Mouse (Mus musculus) heart, postnatal 10 days (tissue): ENCODE data around the gene Atp13a3. TPM values are rescaled to one million over a fixed set of nuclear protein-coding genes. Genes with fewer than 3 reads are reported as not detected.
"Not testable (repeated sequence)": the region's sequence is repeated elsewhere in the genome, so short reads cannot be mapped to it uniquely, and the experiment has no call there.

Experiments
- DNase-seq, 2 experiments: peaks; one replicate each; pipeline ENCODE4 v3.0.0; 2021
- intact Hi-C: fragments of 180-260 bp; cut with DNase I; formaldehyde crosslinking; loops from one replicate; pipeline ENCODE4 v1.15.1; 2025
- total RNA-seq, 2 experiments: library from RNA; stranded (reverse); gene quantifications; 2 replicates each; pipeline ENCODE4 v1.2.3; 2021

Atp13a3 gene
- total RNA-seq, 2 experiments from 2014 or later, result 73.5 to 73.9 TPM

GRCm38 (mm10) chr16:30364604-30365003 lies 41.2 kb downstream of the Atp13a3 start:
- DNase-seq, result no peak
- intact Hi-C loops, result no loop called here

- intact Hi-C loops, result no loop called here
- DNase-seq, result no peak
Measured at GRCm38 (mm10) chr16:30362528-30362927, 43.2 kb downstream of the Atp13a3 start.

GRCm38 (mm10) chr16:30353489-30353888 lies 52.3 kb downstream of the Atp13a3 start:
- DNase-seq, intact Hi-C loops: not testable (repeated sequence)

- DNase-seq, result peak in 1 of 2 experiments; percentile 40
- intact Hi-C loops, result loop anchor here (1.0 to 5.0 kb wide), 2 partner anchors 62 to 587 kb away; no protein-coding TSS in a partner anchor
Measured at GRCm38 (mm10) chr16:30314236-30314635, 91.5 kb downstream of the Atp13a3 start.

GRCm38 (mm10) chr16:30310647-30311046 lies 95.1 kb downstream of the Atp13a3 start, which contains the start of gene Gp5:
TSS of gene Gp5 (minus strand) at chr16:30310779.
- no peak for DNase-seq
- intact Hi-C loops, result loop anchor here (2.0 to 5.0 kb wide), 2 partner anchors 26 to 583 kb away; no protein-coding TSS in a partner anchor

- no peak for DNase-seq
- intact Hi-C loops, result loop anchor here (2.0 to 5.0 kb wide), 2 partner anchors 25 to 583 kb away; no protein-coding TSS in a partner anchor
Measured at GRCm38 (mm10) chr16:30310171-30310515, 95.6 kb downstream of the Atp13a3 start.

- intact Hi-C loops, result loop anchor here (2.0 to 5.0 kb wide), 2 partner anchors 25 to 582 kb away; no protein-coding TSS in a partner anchor
- DNase-seq, result peak in 1 of 2 experiments; percentile 19
Measured at GRCm38 (mm10) chr16:30309395-30310170, 96.2 kb downstream of the Atp13a3 start.

GRCm38 (mm10) chr16:30308616-30309394 lies 97.0 kb downstream of the Atp13a3 start:
- DNase-seq, result peak; percentile 29 to 30
- intact Hi-C loops, result no loop called here

GRCm38 (mm10) chr16:30307961-30308615 lies 97.7 kb downstream of the Atp13a3 start:
- intact Hi-C loops, result no loop called here
- DNase-seq, result no peak

- intact Hi-C loops, result no loop called here
- DNase-seq, result no peak
Measured at GRCm38 (mm10) chr16:30307306-30307705, 98.5 kb downstream of the Atp13a3 start.

GRCm38 (mm10) chr16:30306102-30306501 lies 99.7 kb downstream of the Atp13a3 start:
- no peak for DNase-seq
- intact Hi-C loops, result no loop called here

- no peak for DNase-seq
- intact Hi-C loops, result no loop called here
Measured at GRCm38 (mm10) chr16:30304236-30304635, 101.5 kb downstream of the Atp13a3 start.

GRCm38 (mm10) chr16:30303411-30303810 lies 102.4 kb downstream of the Atp13a3 start:
- intact Hi-C loops, result no loop called here
- DNase-seq, result no peak

GRCm38 (mm10) chr16:30302686-30303085 lies 103.1 kb downstream of the Atp13a3 start:
- no peak for DNase-seq
- intact Hi-C loops, result no loop called here

GRCm38 (mm10) chr16:30299711-30300277 lies 106.0 kb downstream of the Atp13a3 start:
- DNase-seq, result no peak
- intact Hi-C loops, result no loop called here

GRCm38 (mm10) chr16:30297450-30297849 lies 108.3 kb downstream of the Atp13a3 start:
- intact Hi-C loops, result no loop called here
- no peak for DNase-seq

- intact Hi-C loops, result no loop called here
- DNase-seq, result no peak
Measured at GRCm38 (mm10) chr16:30296601-30297275, 109.0 kb downstream of the Atp13a3 start.

- intact Hi-C loops, result no loop called here
Measured at GRCm38 (mm10) chr16:30295106-30295505, 110.7 kb downstream of the Atp13a3 start.

GRCm38 (mm10) chr16:30290436-30290835 lies 115.3 kb downstream of the Atp13a3 start:
- intact Hi-C loops, result no loop called here
- DNase-seq, result no peak

More at GRCm38 (mm10) chr16:30295106-30295505, 110.7 kb downstream of the Atp13a3 start:
- no peak for DNase-seq

- intact Hi-C loops, result loop anchor here (2.0 kb wide), 2 partner anchors 25 to 33 kb away; partner anchors contain the start of gene Gp5
Measured at GRCm38 (mm10) chr16:30285701-30286100, 120.1 kb downstream of the Atp13a3 start.

More at GRCm38 (mm10) chr16:30285701-30286100, 120.1 kb downstream of the Atp13a3 start:
- DNase-seq, result no peak
